Mouse (Mus musculus): ENCODE results near the gene Tmem41b.

DNA sequence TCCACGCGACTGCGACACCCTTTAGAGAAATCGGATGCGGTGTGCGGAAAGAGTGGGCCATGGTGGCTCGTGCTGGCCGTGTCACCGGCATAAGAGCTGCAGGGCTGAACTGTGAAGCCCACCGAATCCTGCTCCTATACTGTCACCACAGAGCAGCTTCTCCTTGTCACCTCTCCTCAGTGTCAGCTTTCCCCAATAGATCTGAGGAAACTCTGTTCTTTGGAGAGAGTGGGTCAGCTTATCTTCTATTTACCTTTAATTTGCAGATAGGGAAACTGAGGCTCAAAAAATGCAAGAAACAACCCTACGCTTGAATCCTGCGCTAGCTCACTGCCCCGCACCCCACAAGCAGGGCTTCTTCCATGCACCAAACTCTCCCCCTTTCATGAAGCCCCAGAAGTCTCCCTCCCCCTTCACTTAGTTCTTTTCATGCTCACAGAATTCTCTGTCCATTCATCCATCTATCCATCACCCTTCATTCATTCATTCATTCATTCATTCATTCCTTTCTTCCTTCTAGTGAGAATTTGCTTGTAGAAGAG, 26.0 kb downstream of the Tmem41b start:
- TF ChIP-seq ZNF384 (IDR thresholded peaks at IDR 0.05; ENCODE audit: low read depth, low read length) (no peak), HCFC1 (IDR thresholded peaks at IDR 0.05; ENCODE audit: borderline replicate concordance, insufficient read depth, low read length) (no peak), MAFK (IDR thresholded peaks at IDR 0.05; ENCODE audit: insufficient read depth, low read depth, low read length) (no peak), ZC3H11A (IDR thresholded peaks at IDR 0.05; ENCODE audit: borderline replicate concordance, low read depth, low read length) (no peak), CHD2 (IDR thresholded peaks at IDR 0.05; ENCODE audit: low read depth, low read length) (no peak)
